Mouse (Mus musculus): ENCODE measurements at regions not wholly inside any gene's neighbourhood (a gene's known extent, or its start where the extent isn't known, plus 50 kb on each side); places are given as distances from the start of the nearest gene placed in this dataset.

GRCm38 (mm10) chr14:76883231-76883651 lies 153.3 kb upstream of the Ccdc122 start:
- TF ChIP-seq CTCF (IDR thresholded peaks at IDR 0.05; ENCODE audit: low read depth) (no peak), EP300 (optimal IDR thresholded peaks at IDR 0.05) (no peak)

Measured in stomach, postnatal 0 days (tissue).